Mouse (Mus musculus) CD4-positive, CD25-positive, alpha-beta regulatory T cell, adult 2 months (primary cell): Measurements from ENCODE around the gene Vmn1r234.
"Not testable (repeated sequence)": the region's sequence is repeated elsewhere in the genome, so short reads cannot be mapped to it uniquely, and the experiment has no call there.

Experiments
- DNase-seq: peaks from one replicate; pipeline ENCODE4 v3.0.0-alpha.2; 2012; ENCODE audit warnings: low read depth, low spot score

The Vmn1r234 gene

GRCm38 (mm10) chr17:21225787-21226186, at the start of gene Vmn1r234:
Gene Vmn1r234 (plus strand): TSS chr17:21226087.
- no peak for DNase-seq

GRCm38 (mm10) chr17:21211081-21211480, 14.8 kb upstream of the Vmn1r234 start:
- DNase-seq, result not testable (repeated sequence)

GRCm38 (mm10) chr17:21231654-21232053, 5.8 kb downstream of the Vmn1r234 start:
- peak; percentile 81 for DNase-seq

- DNase-seq, result no peak
Observed at GRCm38 (mm10) chr17:21256111-21256510, 30.2 kb downstream of the Vmn1r234 start, which contains the start of gene Vmn1r235. Gene Vmn1r235 (plus strand): TSS chr17:21256411.

GRCm38 (mm10) chr17:21272103-21272502, 46.2 kb downstream of the Vmn1r234 start:
- DNase-seq, result peak; percentile 83

GRCm38 (mm10) chr17:21282642-21283041, 56.8 kb downstream of the Vmn1r234 start, which contains the start of gene Vmn1r236:
Gene Vmn1r236 (plus strand): TSS chr17:21282942.
- DNase-seq, result no peak

GRCm38 (mm10) chr17:21284395-21284794, 58.5 kb downstream of the Vmn1r234 start:
- peak; percentile 12 for DNase-seq
